Mouse (Mus musculus) lung, adult 2 months (tissue): ENCODE data around the gene Exoc6b.

ENCODE experiments used
- CTCF ChIP-seq: fragments of 200-500 bp; IDR thresholded peaks from 2 replicates; pipeline ENCODE4 v1.5.1; 2011; ENCODE audit warnings: mild to moderate bottlenecking, low read length, control low read depth; ENCODE audit not compliant: insufficient read depth
- POLR2A ChIP-seq: fragments of 200-500 bp; IDR thresholded peaks from 2 replicates; pipeline ENCODE4 v1.6.1; 2011; ENCODE audit warnings: low read depth, mild to moderate bottlenecking, control low read depth, low read length, borderline replicate concordance; ENCODE audit errors: extremely low read depth

GRCm38 (mm10) chr6:84923760-84924221, 145.5 kb downstream of the Exoc6b start:
- TF ChIP-seq CTCF, result no peak
- TF ChIP-seq POLR2A, result no peak
